Mouse (Mus musculus): ENCODE data around the gene Astn2. TPM values are rescaled to one million over a fixed set of nuclear protein-coding genes. Genes with fewer than 3 reads are reported as not detected.
A peak's percentile ranks its signal among the peaks of the same experiment; 100 is the strongest.

The Astn2 gene
- total RNA-seq, 2 experiments from 2014 or later, result 0.72 to 0.81 TPM

- DNase-seq, result no peak
- intact Hi-C loops (cut with DNase I), result no loop called here
Observed at GRCm38 (mm10) chr4:66175887-66176533, 228.4 kb downstream of the Astn2 start.

- peak; percentile 28 to 32 for DNase-seq
- intact Hi-C loops (cut with DNase I), result no loop called here
Observed at GRCm38 (mm10) chr4:66171583-66171982, 232.8 kb downstream of the Astn2 start.

GRCm38 (mm10) chr4:66170787-66171186 is 233.6 kb downstream of the Astn2 start:
- no peak for DNase-seq
- intact Hi-C loops (cut with DNase I), result no loop called here

GRCm38 (mm10) chr4:66169485-66169884 is 234.9 kb downstream of the Astn2 start:
- intact Hi-C loops (cut with DNase I), result no loop called here
- no peak for DNase-seq

GRCm38 (mm10) chr4:66158714-66159113 is 245.7 kb downstream of the Astn2 start:
- intact Hi-C loops (cut with DNase I), result no loop called here
- DNase-seq, result no peak

- peak in 1 of 2 experiments; percentile 6 for DNase-seq
Observed at GRCm38 (mm10) chr4:66157439-66158113, 246.8 kb downstream of the Astn2 start.

GRCm38 (mm10) chr4:66146546-66146945 is 257.9 kb downstream of the Astn2 start:
- intact Hi-C loops (cut with DNase I), result no loop called here
- DNase-seq, result no peak

More at GRCm38 (mm10) chr4:66157439-66158113, 246.8 kb downstream of the Astn2 start:
- intact Hi-C loops (cut with DNase I), result no loop called here

- intact Hi-C loops (cut with DNase I), result no loop called here
- no peak for DNase-seq
Observed at GRCm38 (mm10) chr4:66126181-66126580, 278.2 kb downstream of the Astn2 start.

GRCm38 (mm10) chr4:66122766-66123358 is 281.5 kb downstream of the Astn2 start:
- no peak for DNase-seq
- intact Hi-C loops (cut with DNase I), result no loop called here

GRCm38 (mm10) chr4:66114243-66114642 is 290.2 kb downstream of the Astn2 start:
- intact Hi-C loops (cut with DNase I), result no loop called here
- DNase-seq, result no peak

GRCm38 (mm10) chr4:66102037-66102436 is 302.4 kb downstream of the Astn2 start:
- intact Hi-C loops (cut with DNase I), result no loop called here
- no peak for DNase-seq

- intact Hi-C loops (cut with DNase I), result no loop called here
- no peak for DNase-seq
Observed at GRCm38 (mm10) chr4:66097629-66098028, 306.8 kb downstream of the Astn2 start.

- DNase-seq, result no peak
- intact Hi-C loops (cut with DNase I), result no loop called here
Observed at GRCm38 (mm10) chr4:66096104-66096503, 308.3 kb downstream of the Astn2 start.

GRCm38 (mm10) chr4:66057161-66057560 is 347.2 kb downstream of the Astn2 start:
- no peak for DNase-seq
- intact Hi-C loops (cut with DNase I), result no loop called here

- no peak for DNase-seq
- intact Hi-C loops (cut with DNase I), result loop anchor here (1.0 kb wide), 1 partner anchor 28 kb away; no protein-coding TSS in a partner anchor
Observed at GRCm38 (mm10) chr4:66055690-66056089, 348.7 kb downstream of the Astn2 start.

- intact Hi-C loops (cut with DNase I), result no loop called here
- no peak for DNase-seq
Observed at GRCm38 (mm10) chr4:66043014-66043672, 361.3 kb downstream of the Astn2 start.

GRCm38 (mm10) chr4:66033826-66034225 is 370.6 kb downstream of the Astn2 start:
- intact Hi-C loops (cut with DNase I), result no loop called here
- no peak for DNase-seq

- intact Hi-C loops (cut with DNase I), result no loop called here
- DNase-seq, result no peak
Observed at GRCm38 (mm10) chr4:66031320-66031870, 373.0 kb downstream of the Astn2 start.

- intact Hi-C loops (cut with DNase I), result loop anchor here (10.0 kb wide), 1 partner anchor 375 kb away; no protein-coding TSS in a partner anchor
- DNase-seq, result no peak
Observed at GRCm38 (mm10) chr4:66029901-66030300, 374.5 kb downstream of the Astn2 start.

- intact Hi-C loops (cut with DNase I), result loop anchor here (1.0 to 10.0 kb wide), 2 partner anchors 27 to 373 kb away; no protein-coding TSS in a partner anchor
- no peak for DNase-seq
Observed at GRCm38 (mm10) chr4:66027866-66028265, 376.5 kb downstream of the Astn2 start.
